Mouse (Mus musculus): ENCODE data around the gene Fdxr.

The Fdxr gene

GRCm38 (mm10) chr11:115269330-115270066 is 7.4 kb downstream of the Fdxr start:
- DNase-seq (ENCODE audit: low spot score in 2 of 2), result no peak

- no peak for DNase-seq (ENCODE audit: low spot score in 2 of 2)
Measured at GRCm38 (mm10) chr11:115267958-115268357, 8.9 kb downstream of the Fdxr start.

GRCm38 (mm10) chr11:115267061-115267883 is 9.6 kb downstream of the Fdxr start, which contains the start of gene Grin2c:
Gene Grin2c (minus strand): TSS chr11:115267243.
- no peak for DNase-seq (ENCODE audit: low spot score in 2 of 2)

GRCm38 (mm10) chr11:115266400-115266778 is 10.5 kb downstream of the Fdxr start:
- no peak for DNase-seq (ENCODE audit: low spot score in 2 of 2)

GRCm38 (mm10) chr11:115265771-115266399 is 11.0 kb downstream of the Fdxr start:
- DNase-seq (ENCODE audit: low spot score in 2 of 2), result no peak

GRCm38 (mm10) chr11:115264862-115265668 is 11.8 kb downstream of the Fdxr start:
- no peak for DNase-seq (ENCODE audit: low spot score in 2 of 2)

- DNase-seq (ENCODE audit: low spot score in 2 of 2), result no peak
Measured at GRCm38 (mm10) chr11:115264136-115264861, 12.6 kb downstream of the Fdxr start.

- DNase-seq (ENCODE audit: low spot score in 2 of 2), result no peak
Measured at GRCm38 (mm10) chr11:115262954-115263353, 13.9 kb downstream of the Fdxr start.

- DNase-seq (ENCODE audit: low spot score in 2 of 2), result no peak
Measured at GRCm38 (mm10) chr11:115259134-115259533, 17.7 kb downstream of the Fdxr start.

GRCm38 (mm10) chr11:115257775-115258510 is 18.9 kb downstream of the Fdxr start:
- DNase-seq (ENCODE audit: low spot score in 2 of 2), result no peak

GRCm38 (mm10) chr11:115251258-115251657 is 25.6 kb downstream of the Fdxr start:
- DNase-seq (ENCODE audit: low spot score in 2 of 2), result no peak

GRCm38 (mm10) chr11:115250405-115251090 is 26.3 kb downstream of the Fdxr start:
- DNase-seq (ENCODE audit: low spot score in 2 of 2), result no peak

GRCm38 (mm10) chr11:115249721-115250404 is 27.0 kb downstream of the Fdxr start:
- no peak for DNase-seq (ENCODE audit: low spot score in 2 of 2)

GRCm38 (mm10) chr11:115247945-115248344 is 28.9 kb downstream of the Fdxr start:
- no peak for DNase-seq (ENCODE audit: low spot score in 2 of 2)

- DNase-seq (ENCODE audit: low spot score in 2 of 2), result no peak
Measured at GRCm38 (mm10) chr11:115247240-115247639, 29.6 kb downstream of the Fdxr start.

- no peak for DNase-seq (ENCODE audit: low spot score in 2 of 2)
Measured at GRCm38 (mm10) chr11:115246386-115246785, 30.5 kb downstream of the Fdxr start.

- DNase-seq (ENCODE audit: low spot score in 2 of 2), result no peak
Measured at GRCm38 (mm10) chr11:115244840-115245239, 32.0 kb downstream of the Fdxr start.

GRCm38 (mm10) chr11:115243783-115244182 is 33.1 kb downstream of the Fdxr start:
- DNase-seq (ENCODE audit: low spot score in 2 of 2), result no peak

- DNase-seq (ENCODE audit: low spot score in 2 of 2), result no peak
Measured at GRCm38 (mm10) chr11:115242746-115243145, 34.1 kb downstream of the Fdxr start.
